Mouse (Mus musculus): ENCODE measurements around the gene Rhbdd3. TPM values are rescaled to one million over a fixed set of nuclear protein-coding genes. Genes with fewer than 3 reads are reported as not detected.

Gene Rhbdd3
- polyA plus RNA-seq, 1 experiment = 31.6 TPM

DNA sequence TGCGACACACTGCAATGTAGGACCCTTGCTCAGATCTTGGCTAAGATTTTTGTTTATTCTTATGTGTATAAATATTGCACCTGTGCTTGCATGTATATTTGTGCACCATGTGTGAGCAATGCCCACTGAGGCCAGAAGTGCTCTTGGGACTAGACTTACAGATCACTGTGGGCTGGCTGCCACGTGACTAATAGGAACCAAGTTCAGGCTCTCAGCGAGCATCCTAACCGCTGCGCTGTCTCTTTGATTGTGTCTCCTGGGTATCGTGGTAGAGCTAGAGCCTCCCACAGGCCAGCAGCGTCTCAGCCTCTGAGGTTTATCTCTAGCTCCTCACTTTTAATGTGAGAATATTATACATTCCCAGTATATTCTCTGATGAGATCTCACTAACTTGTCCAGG lies 14.9 kb downstream of the Rhbdd3 start:
- DNase-seq (ENCODE audit: extremely low spot score in 1 of 2, low spot score in 1 of 2) = no peak

DNA sequence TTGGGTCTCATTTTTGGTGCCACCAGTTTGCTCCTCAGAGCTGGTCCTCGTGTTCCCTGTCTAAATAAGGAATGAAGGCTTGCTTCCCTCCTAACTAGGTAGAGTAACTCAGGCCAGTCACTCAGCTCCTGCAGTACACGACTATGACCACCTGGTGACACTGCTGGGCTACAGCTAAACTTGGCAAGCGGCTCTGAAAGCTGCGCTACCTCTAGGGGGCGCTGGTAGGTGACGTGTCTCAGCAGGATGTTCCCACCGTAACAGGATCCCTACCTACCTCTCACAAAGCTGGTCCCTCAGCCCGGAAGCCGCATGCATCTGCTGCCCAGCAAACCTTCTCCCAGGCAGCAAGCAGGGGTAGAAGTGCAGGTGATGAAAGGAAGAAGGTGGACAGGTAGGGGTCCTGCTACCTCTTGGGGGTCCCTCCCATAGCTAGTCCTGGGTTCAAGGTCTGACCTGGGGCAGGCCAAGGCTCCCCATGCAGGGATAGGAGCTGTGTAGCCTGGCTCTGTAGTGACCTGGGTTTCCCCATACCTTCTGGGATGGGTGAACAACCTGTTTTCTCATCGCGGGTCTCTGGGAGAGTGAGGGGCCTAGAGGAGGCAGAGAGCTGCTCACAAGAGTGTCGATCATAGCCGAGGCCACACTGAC lies 16.3 kb downstream of the Rhbdd3 start:
- DNase-seq (ENCODE audit: extremely low spot score in 1 of 2, low spot score in 1 of 2) = peak; percentile 74 to 96

DNA sequence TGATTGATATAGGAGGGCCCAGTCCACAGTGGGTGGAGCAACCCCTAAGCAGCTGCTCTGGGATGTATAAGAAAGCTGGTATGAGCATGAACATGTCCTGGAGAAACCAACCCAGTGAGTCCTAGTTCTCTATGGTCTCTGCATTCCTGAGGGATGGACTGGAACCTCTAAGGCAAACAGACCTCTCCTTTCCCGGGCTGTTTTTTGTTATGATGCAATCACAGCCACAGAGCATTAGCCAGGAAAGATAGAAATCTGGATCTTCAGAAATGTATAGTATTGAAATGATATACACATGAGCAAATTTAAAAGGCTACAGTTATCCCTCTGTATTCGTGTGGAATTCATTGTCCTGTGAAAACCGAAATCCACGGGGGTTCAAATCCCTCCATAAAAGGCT lies 27.0 kb downstream of the Rhbdd3 start:
- no peak for DNase-seq (ENCODE audit: extremely low spot score in 1 of 2, low spot score in 1 of 2)

DNA sequence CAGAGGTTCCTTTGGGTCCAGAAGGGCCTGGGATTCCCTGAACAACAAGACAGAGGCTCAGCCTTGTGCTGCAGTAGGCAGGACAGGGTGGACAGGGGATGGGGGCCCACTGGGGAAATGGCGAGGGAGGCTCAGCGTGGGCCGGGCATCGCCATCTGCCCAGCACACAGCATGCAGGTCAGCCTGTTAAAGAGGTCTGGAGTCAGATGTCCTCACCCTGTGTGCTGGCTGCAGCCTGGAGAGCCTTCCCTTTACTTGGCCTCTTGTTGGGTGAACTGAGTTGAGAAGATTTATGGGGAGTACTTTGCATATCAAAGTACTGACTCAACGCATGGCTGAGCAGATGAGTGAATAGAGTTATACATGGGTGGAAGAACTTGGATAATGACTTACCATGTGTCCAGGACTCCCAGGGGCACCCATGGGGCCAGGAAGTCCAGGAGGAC lies 30.3 kb downstream of the Rhbdd3 start:
- DNase-seq (ENCODE audit: extremely low spot score in 1 of 2, low spot score in 1 of 2) = no peak

DNA sequence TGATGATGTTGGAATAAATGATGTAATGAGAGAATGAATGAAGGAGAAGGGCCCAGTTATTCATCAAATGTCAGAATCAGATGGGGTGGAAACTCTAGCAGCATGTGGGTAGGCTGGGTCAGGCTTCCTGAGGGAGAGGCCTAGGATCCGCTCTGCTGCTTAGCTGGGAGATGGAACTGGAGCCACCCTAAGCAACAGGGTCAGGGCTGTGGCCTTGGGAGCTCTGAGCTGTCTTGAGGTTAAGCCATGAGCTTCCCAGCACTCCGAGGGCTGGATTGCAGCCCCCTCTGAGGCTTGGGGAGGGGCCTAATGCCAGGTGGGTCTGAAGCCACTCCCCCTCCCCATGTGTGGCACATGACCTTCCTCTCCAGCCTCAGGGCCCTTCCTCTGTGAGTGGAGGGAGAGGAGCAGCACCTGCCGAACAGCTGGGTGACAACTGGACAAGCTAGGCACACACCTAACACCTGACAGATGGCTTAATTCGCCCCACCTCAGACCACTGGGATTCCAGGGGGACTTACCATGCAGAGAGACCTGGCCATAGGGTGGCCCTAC lies 31.5 kb downstream of the Rhbdd3 start:
- DNase-seq (ENCODE audit: extremely low spot score in 1 of 2, low spot score in 1 of 2) = no peak

DNA sequence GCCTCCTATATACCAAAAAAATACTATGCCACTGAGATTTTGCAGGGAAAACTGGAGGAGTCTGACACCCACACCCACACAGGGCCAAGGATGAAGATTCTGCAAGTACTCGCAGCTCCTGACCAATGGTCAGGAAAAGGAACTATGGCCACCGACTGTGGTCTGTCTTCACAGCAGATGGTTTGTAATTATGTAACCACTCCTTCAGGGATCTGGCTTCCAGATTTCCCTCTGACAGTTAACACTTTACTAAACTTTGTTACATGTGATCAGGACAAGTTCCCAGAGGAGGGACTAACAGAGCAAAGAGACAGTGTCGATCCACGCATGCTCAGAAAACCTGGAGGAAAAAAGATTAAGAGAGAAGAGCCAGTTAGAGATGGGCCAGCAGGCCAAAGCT lies 34.0 kb downstream of the Rhbdd3 start:
- no peak for DNase-seq (ENCODE audit: extremely low spot score in 1 of 2, low spot score in 1 of 2)

DNA sequence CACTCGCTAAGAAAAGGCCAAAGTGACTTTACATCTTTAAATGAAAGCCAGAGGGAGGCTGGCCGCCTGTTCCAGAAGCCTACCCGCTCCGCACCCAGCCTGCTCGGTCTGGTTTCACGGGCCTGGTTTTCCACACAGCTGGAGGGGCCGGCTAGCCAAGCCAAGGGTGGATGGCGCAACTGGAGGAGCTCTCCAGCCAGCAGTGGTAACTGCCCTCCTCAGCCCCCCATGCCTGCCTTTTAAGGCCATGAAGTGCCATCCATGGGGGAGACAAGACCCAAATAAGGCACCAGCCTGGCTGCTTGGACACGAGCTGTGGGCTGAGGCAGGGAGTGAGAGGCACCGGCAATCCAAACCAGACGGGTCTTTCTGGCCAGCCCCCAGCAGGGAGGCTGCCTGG lies 37.2 kb downstream of the Rhbdd3 start:
- DNase-seq (ENCODE audit: extremely low spot score in 1 of 2, low spot score in 1 of 2) = no peak

DNA sequence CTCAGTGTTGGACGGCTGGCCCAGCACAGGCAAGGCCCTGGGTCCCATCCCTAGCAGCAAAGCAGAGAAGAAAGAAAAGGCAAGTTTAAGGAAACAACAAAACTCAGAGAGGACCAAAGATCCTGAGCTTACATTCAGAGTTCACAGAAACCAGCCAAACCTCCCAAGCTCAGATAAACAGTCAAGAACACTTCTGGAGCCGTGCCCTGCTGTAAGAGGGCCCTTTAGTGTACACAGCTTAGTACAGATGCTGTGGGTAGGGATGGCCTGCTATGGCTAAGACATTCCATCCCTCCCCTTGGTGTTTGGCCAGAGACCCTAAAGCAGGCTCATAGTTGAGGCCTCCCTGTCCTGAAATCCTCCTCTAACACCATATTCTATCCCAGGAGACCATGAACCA lies 39.9 kb downstream of the Rhbdd3 start:
- no peak for DNase-seq (ENCODE audit: extremely low spot score in 1 of 2, low spot score in 1 of 2)

DNA sequence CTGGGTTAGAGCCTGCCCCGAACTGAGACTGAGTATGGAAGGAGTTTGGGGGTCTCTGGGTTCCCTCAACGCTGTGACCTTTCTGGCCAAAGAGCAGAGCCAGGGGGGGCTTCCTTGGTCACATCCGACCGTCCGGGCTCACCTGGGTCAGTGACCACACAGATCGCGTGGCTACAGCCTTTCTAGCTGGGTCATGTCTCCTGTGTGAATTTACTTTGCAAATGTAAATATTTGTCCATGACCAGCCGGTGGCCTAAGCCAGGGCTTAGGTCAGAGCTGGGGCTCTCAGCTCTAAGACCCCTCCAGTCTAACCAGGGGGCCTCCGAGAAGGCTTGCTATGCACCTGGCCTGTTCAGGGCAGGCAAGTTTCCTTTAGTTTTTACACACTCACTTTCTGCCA lies 40.6 kb downstream of the Rhbdd3 start:
- DNase-seq (ENCODE audit: extremely low spot score in 1 of 2, low spot score in 1 of 2) = no peak

DNA sequence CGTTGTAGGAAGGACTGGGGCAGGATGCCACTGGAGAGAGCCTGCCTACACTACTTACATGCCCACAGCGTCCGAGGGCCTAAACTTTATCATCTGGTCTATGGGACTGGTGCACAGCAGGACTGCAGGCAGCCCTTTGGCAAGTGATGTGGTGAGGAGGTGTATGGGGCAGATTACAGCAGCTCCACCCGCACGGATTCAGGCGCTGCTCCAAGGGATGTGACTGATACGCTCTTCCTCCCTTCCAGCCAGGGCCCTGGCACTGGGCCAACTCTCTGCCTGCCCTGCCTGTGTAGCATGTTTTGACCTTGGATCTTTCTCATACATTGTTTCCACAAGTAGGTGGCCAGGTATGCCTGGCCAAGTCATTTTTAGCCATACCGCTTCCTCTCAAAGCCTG lies 41.9 kb downstream of the Rhbdd3 start:
- DNase-seq (ENCODE audit: extremely low spot score in 1 of 2, low spot score in 1 of 2) = peak in 1 of 2 experiments; percentile 48

DNA sequence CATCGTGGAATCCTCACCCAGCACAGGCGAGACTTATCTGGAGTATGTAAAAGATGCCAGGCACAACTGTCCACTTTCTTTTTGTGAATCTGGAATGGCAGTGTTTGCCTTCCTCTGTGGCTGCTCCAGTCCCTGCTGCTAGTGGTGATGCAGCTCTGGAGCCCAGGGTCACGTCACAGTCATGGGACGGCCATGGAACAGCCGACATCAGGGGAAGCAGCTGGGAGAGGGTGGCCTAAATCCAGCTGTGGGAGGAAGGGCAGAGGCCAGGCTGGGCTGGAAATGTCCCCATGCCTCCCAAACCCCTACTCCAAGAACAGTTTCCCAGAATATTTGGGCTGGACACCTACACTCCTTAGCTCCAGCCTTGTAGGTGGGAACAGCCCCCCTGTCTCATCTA lies 42.5 kb downstream of the Rhbdd3 start:
- no peak for DNase-seq (ENCODE audit: extremely low spot score in 1 of 2, low spot score in 1 of 2)

DNA sequence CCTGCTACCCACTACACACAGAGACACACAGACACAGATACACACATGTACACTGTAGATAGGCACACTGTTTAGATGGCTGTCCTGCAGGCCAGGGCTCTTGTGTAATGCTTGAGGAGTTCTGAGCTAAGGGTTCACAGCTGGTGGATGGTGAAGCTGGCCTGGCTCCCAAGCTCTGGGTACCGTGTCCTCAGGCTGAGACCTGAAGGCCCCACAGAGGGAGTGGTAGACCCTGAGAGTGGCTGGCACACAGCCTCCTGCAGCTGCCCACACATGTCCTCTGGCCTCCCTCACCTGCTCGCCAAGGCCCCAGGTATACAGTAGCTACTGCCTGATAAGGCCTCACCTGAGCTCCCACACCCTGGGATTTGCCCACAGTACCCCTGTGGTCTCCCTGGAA lies 43.2 kb downstream of the Rhbdd3 start:
- no peak for DNase-seq (ENCODE audit: extremely low spot score in 1 of 2, low spot score in 1 of 2)

DNA sequence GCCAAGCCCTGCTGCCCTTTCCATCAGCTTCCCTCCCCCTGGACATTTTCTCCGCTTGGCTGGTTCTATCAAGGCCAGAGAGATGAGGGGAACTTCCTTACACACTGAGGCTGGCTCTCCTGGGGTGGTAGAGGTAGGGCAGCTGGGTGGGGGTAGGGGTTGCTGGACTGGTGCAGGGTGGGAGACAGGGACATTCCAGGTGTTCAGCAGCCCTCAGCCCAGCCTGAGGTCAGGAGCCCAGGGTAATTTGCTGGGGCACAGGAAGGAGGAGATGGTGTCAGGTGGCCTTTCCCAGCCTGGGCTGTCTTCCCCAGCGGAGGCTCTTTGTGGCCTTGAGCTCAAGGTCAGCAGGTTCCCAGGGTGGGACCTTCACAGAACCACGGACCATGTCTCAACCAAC lies 46.9 kb downstream of the Rhbdd3 start:
- no peak for DNase-seq (ENCODE audit: extremely low spot score in 1 of 2, low spot score in 1 of 2)

DNA sequence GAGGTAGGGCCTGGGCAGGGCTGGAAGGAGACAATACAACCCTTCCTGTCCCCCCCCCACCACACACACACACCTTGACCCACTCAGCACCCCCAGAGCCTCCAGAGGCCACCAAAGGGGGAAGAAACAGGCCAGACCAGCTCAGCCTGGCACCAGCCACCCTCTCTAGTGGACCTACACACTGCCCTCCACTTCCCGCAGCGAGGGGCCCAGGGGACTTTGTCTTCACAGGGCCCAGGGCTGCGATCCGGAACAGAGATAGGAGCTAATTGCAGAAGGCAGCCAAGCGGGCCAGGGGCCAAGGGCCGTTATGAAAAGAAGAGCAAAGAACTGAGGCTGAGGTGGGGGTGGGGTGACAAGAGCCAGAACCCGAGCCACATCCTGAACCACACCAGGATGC lies 50.5 kb downstream of the Rhbdd3 start:
- no peak for DNase-seq (ENCODE audit: extremely low spot score in 1 of 2, low spot score in 1 of 2)

DNA sequence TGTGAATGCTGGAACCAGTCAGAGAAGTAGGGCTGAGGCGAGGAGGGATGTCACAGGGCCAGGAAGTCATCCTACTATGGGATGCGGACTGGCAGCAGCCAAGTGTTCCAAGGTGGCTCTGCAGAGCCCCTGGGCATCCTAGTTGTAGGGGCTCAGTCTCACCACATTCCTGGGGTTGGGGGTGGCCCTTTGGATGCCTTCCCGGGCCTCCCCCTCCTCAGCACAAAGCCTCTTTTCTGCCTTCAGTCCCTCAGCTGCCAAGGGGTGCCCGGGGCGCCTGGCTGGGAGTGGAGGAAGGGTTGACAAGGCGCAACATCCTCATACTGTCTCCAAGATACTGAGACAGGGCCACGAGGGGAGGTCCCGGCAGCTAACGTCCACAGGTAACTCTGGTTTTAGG lies 51.2 kb downstream of the Rhbdd3 start:
- no peak for DNase-seq (ENCODE audit: extremely low spot score in 1 of 2, low spot score in 1 of 2)

DNA sequence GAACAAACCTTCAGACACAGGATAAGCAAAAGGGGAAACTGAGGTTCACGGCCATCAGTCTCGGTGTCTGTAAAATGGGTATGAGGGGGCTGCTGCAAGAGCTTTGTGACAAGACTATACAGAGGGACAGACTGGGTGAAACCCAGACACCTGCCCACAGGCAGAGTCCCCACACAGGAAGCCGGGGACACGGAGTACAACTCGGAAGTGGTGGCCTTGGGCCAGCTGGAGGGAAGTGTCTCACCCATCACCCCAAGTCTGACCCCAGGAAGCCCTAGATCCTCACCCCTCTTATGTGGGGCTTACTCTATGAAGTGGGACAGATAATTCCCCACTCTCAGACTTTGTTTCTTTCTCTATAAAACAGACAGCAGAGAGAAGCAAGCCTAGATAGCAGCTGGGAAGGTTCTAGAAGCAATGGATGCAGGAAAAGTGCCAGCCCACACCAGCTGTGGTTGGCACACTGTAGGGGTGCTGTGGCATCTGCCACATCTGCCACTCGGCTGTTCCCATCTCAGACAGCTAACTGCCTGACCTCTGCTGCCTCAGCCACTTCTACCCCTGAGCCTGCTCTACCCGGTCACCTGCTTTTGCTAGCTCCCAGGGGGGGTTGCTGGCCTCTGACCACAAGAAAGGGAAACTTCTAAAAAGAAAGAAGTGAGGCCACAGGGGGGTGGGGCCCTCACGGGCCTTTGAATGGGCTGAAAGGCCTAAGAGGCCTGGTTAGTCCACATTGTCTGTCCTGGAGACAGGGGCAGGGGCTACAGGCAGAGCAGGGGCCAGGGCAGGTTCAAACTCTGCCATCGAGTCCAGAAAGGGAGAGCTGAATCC lies 51.9 kb downstream of the Rhbdd3 start:
- no peak for DNase-seq (ENCODE audit: extremely low spot score in 1 of 2, low spot score in 1 of 2)

DNA sequence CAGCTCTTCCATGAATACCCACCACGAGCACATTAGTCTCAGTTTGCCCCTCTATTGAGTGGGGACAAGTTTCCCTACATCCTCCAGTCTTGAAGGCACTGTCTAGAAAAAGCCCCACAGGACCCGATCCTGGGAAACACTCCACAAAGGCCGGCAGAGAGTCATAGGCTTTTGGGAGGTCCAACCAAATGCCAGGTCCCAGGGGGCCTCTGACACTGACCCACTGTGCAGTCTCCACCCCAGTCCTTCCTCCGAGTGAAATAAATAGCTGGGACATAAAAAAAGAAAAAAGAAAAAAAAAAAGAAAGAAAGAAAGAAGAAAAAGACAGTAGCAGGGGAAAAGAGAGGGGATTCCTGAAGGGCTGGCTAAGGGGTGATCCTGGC lies 52.5 kb downstream of the Rhbdd3 start:
- DNase-seq (ENCODE audit: extremely low spot score in 1 of 2, low spot score in 1 of 2) = no peak

DNA sequence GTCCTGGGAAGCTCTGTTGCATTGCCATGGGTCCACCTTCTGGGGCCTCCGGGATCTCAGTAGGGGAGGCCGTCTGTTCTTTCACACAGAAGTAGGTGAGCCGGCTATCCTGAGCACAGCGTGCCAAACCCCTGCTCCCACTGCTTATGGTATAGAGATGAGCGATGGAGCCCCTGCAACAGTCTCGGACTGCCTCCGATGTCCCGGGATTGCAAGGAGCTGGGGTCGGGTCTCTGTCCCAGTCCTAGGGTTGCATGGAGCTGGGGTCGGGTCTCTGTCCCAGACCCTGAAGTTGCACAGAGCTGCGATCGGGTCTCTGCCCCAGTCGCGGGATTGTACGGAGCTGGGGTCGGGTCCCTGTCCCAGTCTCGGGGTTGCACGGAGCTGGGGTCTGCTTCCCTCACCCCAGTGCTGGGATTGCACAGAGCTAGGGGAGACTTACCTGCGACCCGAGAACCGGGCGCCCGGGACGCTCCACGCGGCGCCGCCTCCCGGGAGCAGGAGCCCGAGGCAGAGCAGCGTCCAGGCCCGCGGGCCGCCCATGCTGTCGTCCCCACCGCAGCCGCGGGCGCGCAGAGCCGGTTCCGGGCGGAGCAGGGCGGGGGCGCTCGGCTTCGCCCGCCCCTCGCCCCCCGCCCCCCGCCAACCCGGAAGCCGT lies 53.1 kb downstream of the Rhbdd3 start, which contains the start of gene Emid1:
TSS of gene Emid1 (minus strand) at position 578 of the 658 bp plus-strand sequence.
- DNase-seq (ENCODE audit: extremely low spot score in 1 of 2, low spot score in 1 of 2) = no peak

DNA sequence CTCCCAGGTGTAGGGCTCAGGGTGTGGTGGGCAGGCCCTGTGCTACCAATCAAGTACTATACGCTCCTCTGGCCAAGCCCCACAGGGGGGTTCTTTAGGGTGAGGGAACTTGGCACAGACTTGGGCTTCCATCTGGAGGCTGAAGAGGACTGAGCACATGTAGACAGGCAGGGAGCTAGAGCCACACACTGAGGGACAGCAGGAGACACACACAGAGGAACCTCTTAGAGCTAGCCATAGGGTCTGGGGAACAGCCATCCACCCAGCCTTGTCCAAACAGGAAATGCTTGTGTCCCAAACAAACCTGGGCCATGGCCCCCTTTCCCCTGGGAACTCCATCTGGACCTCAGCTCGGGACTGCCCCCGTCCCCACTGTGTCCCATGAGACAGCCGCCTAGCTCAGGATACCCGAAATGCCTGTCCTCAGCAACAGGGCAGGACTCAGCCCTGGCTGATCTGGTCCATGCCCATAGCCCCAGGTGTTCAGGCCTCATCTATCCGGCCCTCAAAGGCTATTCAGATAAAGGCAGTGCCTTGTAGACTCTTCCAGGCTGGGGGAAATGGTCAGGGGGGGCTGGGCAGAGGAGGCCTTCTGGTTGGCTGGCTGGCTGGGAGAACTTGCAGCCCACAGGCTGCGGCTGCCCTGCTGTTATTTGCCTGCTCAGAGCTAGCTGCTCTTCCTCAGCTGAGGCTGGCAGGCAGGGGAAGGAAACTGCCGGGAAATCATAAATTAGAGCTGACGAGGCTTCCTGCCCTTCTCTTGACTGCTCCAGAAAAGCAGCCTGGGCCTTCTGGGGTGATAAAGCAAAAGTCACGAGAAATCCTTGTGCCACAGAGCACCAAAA lies 56.5 kb downstream of the Rhbdd3 start:
- DNase-seq (ENCODE audit: extremely low spot score in 1 of 2, low spot score in 1 of 2) = no peak
